25 mouse cellular contexts compared by ENCODE assay signal in the genomic region with DNA sequence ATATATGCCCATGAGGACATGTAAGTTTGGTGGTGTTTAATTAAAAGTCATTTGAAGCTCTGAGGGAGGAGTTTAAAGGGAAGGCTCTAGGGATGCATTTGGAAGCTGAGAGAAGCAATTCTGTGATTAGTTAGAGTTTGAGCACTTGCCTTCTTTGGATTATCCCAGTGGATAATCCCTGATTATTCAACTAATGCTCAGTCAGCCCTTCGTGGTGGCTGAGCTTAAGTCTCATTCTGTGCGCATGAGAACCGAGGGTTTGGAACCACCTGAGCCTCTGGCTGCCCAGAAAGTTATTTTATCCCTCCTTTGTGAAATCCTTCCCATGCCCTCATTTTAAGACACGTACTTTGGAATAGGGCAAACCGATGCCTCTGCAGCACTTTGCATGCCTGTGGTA.
"Had no signal": no experiment of that assay in that cellular context is flagged by ENCODE, and none has a peak within 500 bp of the region (broad histone marks: within the 10 kb centered on the region; RNA-seq: fewer than 3 reads in every experiment).

No protein-coding gene starts in this region.

- H3K4me3 ChIP-seq: gastrocnemius, adult 2 months; heart, adult 2 months; heart, embryonic 13.5 days; heart, embryonic 15.5 days; hindbrain, embryonic 12.5 days; intestine, embryonic 15.5 days; layer of hippocampus, adult 2 months; left cerebral cortex, adult 2 months; limb, embryonic 10.5 days; limb, embryonic 12.5 days had no signal

- H3K9ac ChIP-seq: heart, embryonic 13.5 days; heart, embryonic 15.5 days; hindbrain, embryonic 12.5 days; hindbrain, embryonic 14.5 days; intestine, embryonic 15.5 days; limb, embryonic 12.5 days had no signal

- H3K36me3 ChIP-seq: heart, embryonic 13.5 days; heart, embryonic 15.5 days; hindbrain, embryonic 12.5 days; intestine, embryonic 15.5 days; limb, embryonic 10.5 days; limb, embryonic 12.5 days had no signal

- H3K27me3 ChIP-seq: heart, embryonic 13.5 days; heart, embryonic 15.5 days; hindbrain, embryonic 12.5 days; intestine, embryonic 15.5 days; limb, embryonic 12.5 days had no signal

- ATAC-seq: forebrain, embryonic 16.5 days; hindbrain, embryonic 16.5 days; inflammation-experienced regulatory T-cells, adult 6 months; intestine, embryonic 15.5 days; intestine, postnatal 0 days had no signal

- H3K9me3 ChIP-seq: heart, embryonic 13.5 days; heart, embryonic 15.5 days; hindbrain, embryonic 12.5 days; intestine, embryonic 15.5 days; limb, embryonic 10.5 days; limb, embryonic 12.5 days had no signal

- DNase-seq: gastrocnemius, adult 2 months; gastrocnemius, postnatal 14 days; gastrocnemius, postnatal 36 days; heart, adult 11 months; heart, adult 2 months; heart, postnatal 14 days; heart, postnatal 36 days; kidney, adult 18-20 months; kidney, adult 8-10 months; liver had no signal

- H3K27ac ChIP-seq: gastrocnemius, adult 2 months; heart, adult 2 months; heart, embryonic 13.5 days; heart, embryonic 15.5 days; hindbrain, embryonic 12.5 days; hindbrain, embryonic 14.5 days; intestine, embryonic 15.5 days; kidney, postnatal 0 days; layer of hippocampus, adult 2 months; left cerebral cortex, adult 2 months; limb, embryonic 10.5 days; limb, embryonic 12.5 days had no signal

- H3K4me1 ChIP-seq: heart, embryonic 13.5 days; heart, embryonic 15.5 days; hindbrain, embryonic 12.5 days; intestine, embryonic 15.5 days; limb, embryonic 10.5 days; limb, embryonic 12.5 days had no signal

- H3K4me2 ChIP-seq: heart, embryonic 11.5 days; heart, embryonic 13.5 days; heart, embryonic 15.5 days; hindbrain, embryonic 12.5 days; hindbrain, embryonic 14.5 days; intestine, embryonic 15.5 days; limb, embryonic 12.5 days had no signal
